Mouse (Mus musculus) heart, embryonic 16.5 days (tissue): ENCODE measurements around the gene Camta1. TPM values are rescaled to one million over a fixed set of nuclear protein-coding genes. Genes with fewer than 3 reads are reported as not detected.
A peak's percentile ranks its signal among the peaks of the same experiment; 100 is the strongest.

Source experiments
- ATAC-seq: fragments of 200-750 bp; cut with Nextera tagmentation; replicated peaks from 2 replicates; pipeline ENCODE4 v1.8.0; 2017; ENCODE audit warnings: moderate number of reproducible peaks; ENCODE audit not compliant: insufficient read depth, low FRiP score; ENCODE audit errors: extremely low read depth
- H3K27ac ChIP-seq: fragments of 300-500 bp; sonication (generic); 2 replicates; pipeline ENCODE4 v1.5.1; 2014; ENCODE audit warnings: mild to moderate bottlenecking, low read length, control low read depth, moderate library complexity
- H3K27me3 ChIP-seq: fragments of 300-500 bp; sonication (generic); 2 replicates; pipeline ENCODE4 v1.6.1; 2014; ENCODE audit warnings: low read length, mixed read lengths; ENCODE audit not compliant: control insufficient read depth, insufficient read depth
- H3K36me3 ChIP-seq: fragments of 300-500 bp; sonication (generic); 2 replicates; pipeline ENCODE4 v1.6.1; 2014; ENCODE audit not compliant: control insufficient read depth, insufficient read depth
- H3K4me1 ChIP-seq: fragments of 300-500 bp; sonication (generic); 2 replicates; pipeline ENCODE4 v1.6.1; 2014; ENCODE audit warnings: low read length, mixed read lengths; ENCODE audit not compliant: control insufficient read depth, insufficient read depth
- H3K4me2 ChIP-seq: fragments of 300-500 bp; sonication (generic); 2 replicates; pipeline ENCODE4 v1.6.1; 2014; ENCODE audit warnings: low read depth, mild to moderate bottlenecking, control low read depth, low read length
- H3K4me3 ChIP-seq: fragments of 300-500 bp; sonication (generic); 2 replicates; pipeline ENCODE4 v1.5.1; 2014; ENCODE audit warnings: mild to moderate bottlenecking, control low read depth, low read length
- H3K9ac ChIP-seq: fragments of 300-500 bp; sonication (generic); 2 replicates; pipeline ENCODE4 v1.6.1; 2014; ENCODE audit warnings: low read length, control low read depth
- H3K9me3 ChIP-seq: fragments of 300-500 bp; sonication (generic); replicated peaks from 2 replicates; pipeline ENCODE4 v1.6.1; 2016; ENCODE audit warnings: low read length; ENCODE audit not compliant: control insufficient read depth
- WGBS: fragments of 180-500 bp; shearing (Covaris S2); extraction: QIAGEN DNeasy Blood & Tissue Kit; methylation state at CpG from one replicate; pipeline ENCODE4 v1.1.7; 2014; 5-methylcytosine and 5-hydroxymethylcytosine counted together
- polyA plus RNA-seq: library from polyadenylated mRNA; unstranded; fragments of >200 nt; fragmentation: Nextera tagmentation; extraction: Ambion mirVana; gene quantifications from 2 replicates; pipeline ENCODE4 v1.2.1, GENCODE M21; 2015

Camta1 gene
- polyA plus RNA-seq, 1 experiment from 2014 or later = 141 TPM

DNA sequence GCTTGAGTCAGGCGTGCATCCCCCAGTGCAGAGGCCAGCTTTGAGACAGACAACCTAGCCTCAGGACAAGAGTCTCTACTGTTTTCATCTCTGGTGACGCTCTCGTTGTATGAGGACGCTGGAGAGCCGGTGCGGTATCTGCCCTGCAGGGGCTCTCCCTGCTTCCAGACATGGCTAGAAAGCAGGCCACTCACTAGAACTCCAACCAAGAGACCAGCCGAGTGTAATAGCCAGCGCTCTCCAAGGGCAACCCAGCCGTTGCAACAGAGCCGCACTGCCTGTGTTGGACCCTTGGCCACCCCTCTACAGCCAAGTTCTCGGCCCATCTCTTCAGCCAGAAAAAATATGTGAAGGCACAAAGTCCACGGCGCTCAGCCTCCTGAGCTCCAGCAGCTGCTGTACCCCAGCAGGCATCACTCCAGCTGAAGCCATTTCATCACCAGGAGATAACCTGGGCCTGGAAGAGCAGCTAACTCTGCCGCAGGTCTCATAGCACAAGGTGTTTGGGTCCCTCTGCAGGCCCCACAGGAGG is 443.3 kb downstream of the Camta1 start:
- Histone ChIP-seq H3K27me3 (peaks cover 4% of the 10 kb centered on the region), H3K4me1 (no peaks in the 10 kb centered on the region), H3K4me3 (no peak overlapping the region), H3K36me3 (no peaks in the 10 kb centered on the region), H3K27ac (no peak overlapping the region), H3K9ac (no peak overlapping the region), H3K4me2 (no peak overlapping the region), H3K9me3 (no peaks in the 10 kb centered on the region)
- no peak for ATAC-seq
- 70% methylated on average over 14 of the region's 14 CpGs for WGBS

GRCm38 (mm10) chr4:151415812-151416211 is 445.9 kb downstream of the Camta1 start:
- Histone ChIP-seq H3K4me3 (no peak overlapping the region), H3K4me1 (0 out of 2 replicates have a peak, but pooled peaks cover 2% of the 10 kb centered on the region)
- WGBS = 71% methylated on average over 4 of the region's 4 CpGs

GRCm38 (mm10) chr4:151415376-151415775 is 446.3 kb downstream of the Camta1 start:
- H3K4me2 ChIP-seq = no peak overlapping the region
- no peak overlapping the region for H3K9ac ChIP-seq
- H3K27ac ChIP-seq = no peak overlapping the region
- H3K4me3 ChIP-seq = no peak overlapping the region
- H3K36me3 ChIP-seq = no peaks in the 10 kb centered on the region
- no peak for ATAC-seq
- peaks cover 3% of the 10 kb centered on the region for H3K27me3 ChIP-seq
- H3K4me1 ChIP-seq = 0 out of 2 replicates have a peak, but pooled peaks cover 2% of the 10 kb centered on the region
- 85% methylated on average over 16 of the region's 16 CpGs for WGBS
- H3K9me3 ChIP-seq = no peaks in the 10 kb centered on the region

More at GRCm38 (mm10) chr4:151415812-151416211, 445.9 kb downstream of the Camta1 start:
- ATAC-seq = peak; percentile 41; the same call in 1 of the 2 replicates
- H3K9ac ChIP-seq = no peak overlapping the region
- no peak overlapping the region for H3K27ac ChIP-seq
- H3K4me2 ChIP-seq = no peak overlapping the region
- H3K36me3 ChIP-seq = no peaks in the 10 kb centered on the region
- no peaks in the 10 kb centered on the region for H3K9me3 ChIP-seq
- H3K27me3 ChIP-seq = peaks cover 4% of the 10 kb centered on the region

DNA sequence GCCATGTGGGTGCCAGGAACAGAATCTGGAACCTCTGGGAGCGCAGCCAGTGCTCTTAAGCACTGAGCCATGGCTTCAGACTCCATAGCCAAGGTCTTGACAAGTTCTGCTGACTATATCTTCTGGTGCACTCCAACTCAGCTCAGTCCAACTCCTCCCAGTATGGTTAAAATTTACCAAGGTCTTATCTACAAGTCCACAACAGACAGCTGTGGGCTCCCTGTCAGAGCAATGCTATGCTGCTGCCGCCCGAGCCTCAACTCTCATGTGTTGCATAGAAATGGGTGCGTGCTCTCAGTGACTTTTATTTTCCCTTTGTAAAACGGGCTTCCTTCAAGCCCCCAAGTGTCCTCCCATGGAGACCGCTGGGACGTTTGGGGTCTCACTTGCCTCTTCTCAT is 446.7 kb downstream of the Camta1 start:
- Histone ChIP-seq H3K27me3 (peaks cover 2% of the 10 kb centered on the region), H3K4me2 (no peak overlapping the region), H3K36me3 (no peaks in the 10 kb centered on the region), H3K4me3 (no peak overlapping the region), H3K4me1 (0 out of 2 replicates have a peak, but pooled peaks cover 2% of the 10 kb centered on the region), H3K27ac (no peak overlapping the region), H3K9me3 (no peaks in the 10 kb centered on the region), H3K9ac (no peak overlapping the region)
- no peak for ATAC-seq
- 85% methylated on average over 7 of the region's 7 CpGs for WGBS

GRCm38 (mm10) chr4:151411641-151412061 is 450.0 kb downstream of the Camta1 start:
- Histone ChIP-seq H3K9ac (no peak overlapping the region), H3K4me1 (0 out of 2 replicates have a peak, but pooled peaks cover 2% of the 10 kb centered on the region), H3K27me3 (no peaks in the 10 kb centered on the region), H3K4me2 (0 out of 2 replicates have a peak overlapping the region, but pooled peaks have one; percentile 10), H3K27ac (no peak overlapping the region), H3K4me3 (no peak overlapping the region), H3K9me3 (peaks cover 5% of the 10 kb centered on the region; the same call in 1 of the 2 replicates), H3K36me3 (no peaks in the 10 kb centered on the region)
- WGBS = 28% methylated on average over 14 of the region's 14 CpGs
- peak; percentile 49; the same call in 1 of the 2 replicates for ATAC-seq

DNA sequence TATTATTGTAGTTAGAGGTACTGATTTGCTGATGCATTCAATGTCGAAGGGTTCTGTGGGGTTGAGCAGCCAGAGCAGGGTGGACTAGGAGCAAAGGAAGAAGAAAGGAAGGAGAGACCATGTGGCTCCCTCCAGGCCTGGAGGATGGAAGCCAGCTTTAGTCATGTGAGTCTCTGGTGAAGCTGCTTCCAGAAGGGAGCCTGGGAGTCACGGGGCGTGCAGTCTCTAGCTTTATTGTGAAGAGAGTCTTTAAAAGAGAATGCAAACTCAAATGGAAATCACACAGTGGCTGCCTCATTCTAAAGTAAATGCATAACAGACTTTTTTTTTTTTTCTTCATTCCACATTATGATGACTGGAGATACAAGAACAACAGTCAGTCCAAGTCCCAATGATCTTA is 450.7 kb downstream of the Camta1 start:
- no peak for ATAC-seq
- no peak overlapping the region for H3K9ac ChIP-seq
- 68% methylated on average over 3 of the region's 3 CpGs for WGBS

GRCm38 (mm10) chr4:151409291-151409690 is 452.4 kb downstream of the Camta1 start:
- no peaks in the 10 kb centered on the region for H3K36me3 ChIP-seq
- no peak overlapping the region for H3K4me2 ChIP-seq
- ATAC-seq = no peak
- H3K4me3 ChIP-seq = no peak overlapping the region
- H3K9me3 ChIP-seq = peaks cover 5% of the 10 kb centered on the region; the same call in 1 of the 2 replicates
- H3K4me1 ChIP-seq = 0 out of 2 replicates have a peak, but pooled peaks cover 2% of the 10 kb centered on the region
- no peak overlapping the region for H3K9ac ChIP-seq
- no peak overlapping the region for H3K27ac ChIP-seq
- 67% methylated on average over 6 of the region's 6 CpGs for WGBS
- no peaks in the 10 kb centered on the region for H3K27me3 ChIP-seq

More for the DNA sequence above, 450.7 kb downstream of the Camta1 start:
- Histone ChIP-seq H3K4me1 (0 out of 2 replicates have a peak, but pooled peaks cover 2% of the 10 kb centered on the region), H3K9me3 (peaks cover 5% of the 10 kb centered on the region; the same call in 1 of the 2 replicates), H3K27me3 (no peaks in the 10 kb centered on the region), H3K27ac (no peak overlapping the region), H3K4me2 (no peak overlapping the region), H3K4me3 (no peak overlapping the region), H3K36me3 (no peaks in the 10 kb centered on the region)

- Histone ChIP-seq H3K9ac (no peak overlapping the region), H3K4me2 (no peak overlapping the region), H3K27ac (no peak overlapping the region), H3K27me3 (no peaks in the 10 kb centered on the region), H3K36me3 (no peaks in the 10 kb centered on the region), H3K9me3 (peaks cover 5% of the 10 kb centered on the region; the same call in 1 of the 2 replicates), H3K4me1 (0 out of 2 replicates have a peak, but pooled peaks cover 2% of the 10 kb centered on the region), H3K4me3 (no peak overlapping the region)
- 42% methylated on average over 8 of the region's 8 CpGs for WGBS
- ATAC-seq = no peak
Measured at GRCm38 (mm10) chr4:151408811-151409210, 452.9 kb downstream of the Camta1 start.

DNA sequence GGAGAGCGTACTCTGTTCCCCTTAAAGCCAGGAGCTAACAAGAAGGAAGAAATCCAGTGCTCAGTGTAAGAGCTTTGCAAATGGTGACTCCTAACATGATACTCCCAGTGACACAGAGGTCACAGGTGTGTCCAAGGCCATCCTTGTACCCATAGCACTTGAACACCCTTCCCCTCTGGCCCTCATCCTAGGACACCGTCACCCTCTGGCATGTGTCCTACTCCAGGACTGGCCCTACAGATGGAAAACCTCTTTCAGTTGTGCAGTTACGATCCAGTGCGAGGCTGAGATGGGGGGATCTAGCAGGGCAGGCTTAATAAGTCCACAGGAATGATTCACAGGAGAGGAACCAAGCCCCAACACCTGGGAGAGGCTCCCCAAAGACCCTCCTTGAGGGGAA is 453.4 kb downstream of the Camta1 start:
- no peak overlapping the region for H3K27ac ChIP-seq
- WGBS = 88% methylated on average over 4 of the region's 4 CpGs
- H3K4me1 ChIP-seq = 0 out of 2 replicates have a peak, but pooled peaks cover 2% of the 10 kb centered on the region
- no peak for ATAC-seq
- no peaks in the 10 kb centered on the region for H3K27me3 ChIP-seq
- H3K4me2 ChIP-seq = no peak overlapping the region
- no peaks in the 10 kb centered on the region for H3K36me3 ChIP-seq
- peaks cover 5% of the 10 kb centered on the region; the same call in 1 of the 2 replicates for H3K9me3 ChIP-seq
- H3K4me3 ChIP-seq = no peak overlapping the region
- no peak overlapping the region for H3K9ac ChIP-seq
